Mouse (Mus musculus) ovary, postnatal 36 days (tissue): ENCODE data around the gene Astn2.

Source experiments
- DNase-seq: peaks from one replicate; pipeline ENCODE4 v3.0.0; 2022; ENCODE audit warnings: low spot score, mixed read lengths

The Astn2 gene

GRCm38 (mm10) chr4:65969318-65969717, 435.1 kb downstream of the Astn2 start:
- no peak for DNase-seq

GRCm38 (mm10) chr4:65964604-65965003, 439.8 kb downstream of the Astn2 start:
- DNase-seq, result no peak

- no peak for DNase-seq
These were observed 445.1 kb downstream of the Astn2 start for GRCm38 (mm10) chr4:65959188-65959759.

GRCm38 (mm10) chr4:65958369-65959187, 445.8 kb downstream of the Astn2 start:
- DNase-seq, result no peak

GRCm38 (mm10) chr4:65951918-65952317, 452.5 kb downstream of the Astn2 start:
- no peak for DNase-seq

GRCm38 (mm10) chr4:65947141-65947649, 457.2 kb downstream of the Astn2 start:
- DNase-seq, result no peak

GRCm38 (mm10) chr4:65946021-65946420, 458.4 kb downstream of the Astn2 start:
- DNase-seq, result no peak

GRCm38 (mm10) chr4:65930901-65931300, 473.5 kb downstream of the Astn2 start:
- DNase-seq, result no peak

- no peak for DNase-seq
These were observed 484.1 kb downstream of the Astn2 start for GRCm38 (mm10) chr4:65920294-65920693.

GRCm38 (mm10) chr4:65916027-65917008, 488.1 kb downstream of the Astn2 start:
- DNase-seq, result no peak

GRCm38 (mm10) chr4:65912247-65912942, 492.0 kb downstream of the Astn2 start:
- no peak for DNase-seq

- no peak for DNase-seq
These were observed 496.8 kb downstream of the Astn2 start for GRCm38 (mm10) chr4:65907660-65908059.

GRCm38 (mm10) chr4:65904963-65905362, 499.4 kb downstream of the Astn2 start:
- no peak for DNase-seq

GRCm38 (mm10) chr4:65896092-65897027, 508.1 kb downstream of the Astn2 start:
- no peak for DNase-seq

- no peak for DNase-seq
These were observed 515.9 kb downstream of the Astn2 start for GRCm38 (mm10) chr4:65888332-65888993.

GRCm38 (mm10) chr4:65886862-65887261, 517.5 kb downstream of the Astn2 start:
- no peak for DNase-seq

- DNase-seq, result no peak
These were observed 518.5 kb downstream of the Astn2 start for GRCm38 (mm10) chr4:65885921-65886320.

GRCm38 (mm10) chr4:65874236-65874781, 530.1 kb downstream of the Astn2 start:
- DNase-seq, result no peak

GRCm38 (mm10) chr4:65864551-65864950, 539.9 kb downstream of the Astn2 start:
- DNase-seq, result no peak

GRCm38 (mm10) chr4:65843191-65843590, 561.2 kb downstream of the Astn2 start:
- no peak for DNase-seq
